Mouse (Mus musculus) intestine, embryonic 15.5 days (tissue): ENCODE results near the gene Tex12. TPM values are rescaled to one million over a fixed set of nuclear protein-coding genes. Genes with fewer than 3 reads are reported as not detected.

Experiments
- ATAC-seq: fragments of 200-750 bp; cut with Nextera tagmentation; 2 replicates; pipeline ENCODE4 v1.8.0; 2017; ENCODE audit warnings: moderate TSS enrichment, moderate library complexity
- H3K27ac ChIP-seq: fragments of 300-500 bp; sonication (generic); 2 replicates; pipeline ENCODE4 v1.5.1; 2015; ENCODE audit warnings: mild to moderate bottlenecking, inconsistent platforms
- H3K27me3 ChIP-seq: fragments of 300-500 bp; sonication (generic); replicated peaks from 2 replicates; pipeline ENCODE4 v1.6.1; 2015; ENCODE audit warnings: inconsistent platforms
- H3K36me3 ChIP-seq: fragments of 300-500 bp; sonication (generic); 2 replicates; pipeline ENCODE4 v1.6.1; 2015; ENCODE audit warnings: inconsistent platforms
- H3K4me1 ChIP-seq: fragments of 300-500 bp; sonication (generic); replicated peaks from 2 replicates; pipeline ENCODE4 v1.6.1; 2015; ENCODE audit warnings: inconsistent platforms
- H3K4me2 ChIP-seq: fragments of 300-500 bp; sonication (generic); replicated peaks from 2 replicates; pipeline ENCODE4 v1.6.1; 2015; ENCODE audit warnings: mild to moderate bottlenecking, inconsistent platforms
- H3K4me3 ChIP-seq: fragments of 300-500 bp; sonication (generic); replicated peaks from 2 replicates; pipeline ENCODE4 v1.5.1; 2015; ENCODE audit warnings: inconsistent platforms
- H3K9ac ChIP-seq: fragments of 300-500 bp; sonication (generic); 2 replicates; pipeline ENCODE4 v1.6.1; 2015; ENCODE audit warnings: inconsistent platforms
- H3K9me3 ChIP-seq: fragments of 300-500 bp; sonication (generic); 2 replicates; pipeline ENCODE4 v1.6.1; 2016; ENCODE audit warnings: inconsistent platforms
- WGBS: fragments of 180-500 bp; shearing (Covaris S2); methylation state at CpG from one replicate; pipeline ENCODE4 v1.1.7; 2015; 5-methylcytosine and 5-hydroxymethylcytosine counted together
- polyA plus RNA-seq: library from polyadenylated mRNA; unstranded; fragments of >200 nt; fragmentation: Nextera tagmentation; extraction: Ambion mirVana; gene quantifications from 2 replicates; pipeline ENCODE4 v1.2.1, GENCODE M21; 2015

The Tex12 gene
- polyA plus RNA-seq, 1 experiment from 2014 or later = 0.16 TPM

- ATAC-seq = peak; percentile 87
- Histone ChIP-seq H3K4me2 (no peak overlapping the region), H3K36me3 (no peaks in the 10 kb centered on the region), H3K27ac (peak overlapping the region; percentile 9; the same call in 1 of the 2 replicates), H3K4me3 (no peak overlapping the region), H3K4me1 (0 out of 2 replicates have a peak, but pooled peaks cover 3% of the 10 kb centered on the region), H3K9me3 (no peaks in the 10 kb centered on the region), H3K9ac (no peak overlapping the region), H3K27me3 (no peaks in the 10 kb centered on the region)
- 54% methylated on average over 4 of the region's 4 CpGs for WGBS
Observed at GRCm38 (mm10) chr9:50586955-50587354, 25.8 kb upstream of the Tex12 start.

- ATAC-seq = peak; percentile 67
- 0 out of 2 replicates have a peak, but pooled peaks cover 3% of the 10 kb centered on the region for H3K4me1 ChIP-seq
- no peak overlapping the region for H3K27ac ChIP-seq
Observed at GRCm38 (mm10) chr9:50585145-50585818, 24.2 kb upstream of the Tex12 start.

GRCm38 (mm10) chr9:50580370-50580769, 19.2 kb upstream of the Tex12 start:
- no peak for ATAC-seq
- H3K27me3 ChIP-seq = no peaks in the 10 kb centered on the region
- H3K4me3 ChIP-seq = no peak overlapping the region
- 41% methylated on average over 4 of the region's 4 CpGs for WGBS
- H3K4me1 ChIP-seq = no peaks in the 10 kb centered on the region
- no peaks in the 10 kb centered on the region for H3K9me3 ChIP-seq
- no peak overlapping the region for H3K4me2 ChIP-seq
- no peak overlapping the region for H3K27ac ChIP-seq
- H3K9ac ChIP-seq = no peak overlapping the region
- no peaks in the 10 kb centered on the region for H3K36me3 ChIP-seq

More at GRCm38 (mm10) chr9:50585145-50585818, 24.2 kb upstream of the Tex12 start:
- Histone ChIP-seq H3K9me3 (no peaks in the 10 kb centered on the region), H3K36me3 (no peaks in the 10 kb centered on the region), H3K27me3 (no peaks in the 10 kb centered on the region), H3K9ac (no peak overlapping the region), H3K4me3 (no peak overlapping the region), H3K4me2 (no peak overlapping the region)
- WGBS = 63% methylated on average over 6 of the region's 6 CpGs

- H3K9me3 ChIP-seq = no peaks in the 10 kb centered on the region
- H3K4me1 ChIP-seq = no peaks in the 10 kb centered on the region
- WGBS = 62% methylated on average over 10 of the region's 10 CpGs
- no peak overlapping the region for H3K9ac ChIP-seq
- H3K4me3 ChIP-seq = no peak overlapping the region
- H3K4me2 ChIP-seq = no peak overlapping the region
- H3K27me3 ChIP-seq = no peaks in the 10 kb centered on the region
- H3K27ac ChIP-seq = no peak overlapping the region
- ATAC-seq = peak; percentile 59; the same call in 1 of the 2 replicates
- H3K36me3 ChIP-seq = no peaks in the 10 kb centered on the region
Observed at GRCm38 (mm10) chr9:50569599-50570525, 8.7 kb upstream of the Tex12 start.

DNA sequence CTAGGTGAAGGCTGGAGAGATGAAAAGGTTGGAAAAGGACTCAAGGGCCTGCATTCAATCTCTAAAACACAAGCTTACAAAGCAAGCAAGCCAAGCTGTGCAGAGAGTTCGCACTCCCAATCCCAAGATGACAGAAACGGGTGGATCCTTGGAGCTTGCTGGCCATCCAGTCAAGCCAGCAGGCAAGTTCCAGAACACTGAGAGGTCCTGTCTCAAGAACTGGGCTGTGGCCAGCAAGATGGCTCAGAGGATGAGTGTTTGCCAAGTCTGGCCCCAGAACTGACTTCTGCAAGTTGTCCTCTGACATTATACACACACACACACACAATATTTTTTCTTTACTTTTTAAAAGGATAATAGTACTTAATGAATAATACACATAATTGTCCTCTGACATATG, 6.8 kb upstream of the Tex12 start:
- whole genome bisulfite sequencing = 83% methylated on average over 2 of the region's 2 CpGs
- Histone ChIP-seq H3K36me3 (no peaks in the 10 kb centered on the region), H3K4me2 (no peak overlapping the region), H3K9ac (no peak overlapping the region), H3K27me3 (no peaks in the 10 kb centered on the region), H3K27ac (no peak overlapping the region), H3K4me3 (no peak overlapping the region), H3K9me3 (no peaks in the 10 kb centered on the region), H3K4me1 (no peaks in the 10 kb centered on the region)
- ATAC-seq = no peak

DNA sequence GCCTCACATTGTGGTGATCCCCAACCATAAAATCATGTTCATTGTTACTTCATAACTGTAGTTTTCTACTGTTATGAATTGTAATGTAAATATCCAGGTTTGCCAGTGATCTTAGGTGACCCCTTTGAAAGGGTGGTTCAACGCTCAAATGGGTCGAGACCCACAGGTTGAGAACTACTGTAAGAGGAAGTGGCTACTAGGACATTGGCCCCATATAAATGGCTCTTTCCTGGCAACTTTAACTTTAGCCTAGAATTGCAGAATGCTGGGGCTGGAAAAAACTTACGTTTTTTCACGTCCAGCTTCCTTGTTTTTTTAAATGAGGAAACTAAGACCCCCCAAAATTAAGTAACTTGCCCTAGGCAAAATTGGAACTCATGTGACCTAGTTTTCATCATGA, 6.2 kb upstream of the Tex12 start:
- WGBS = 84% methylated on average over 4 of the region's 4 CpGs
- ATAC-seq = no peak
- no peaks in the 10 kb centered on the region for H3K4me1 ChIP-seq
- H3K36me3 ChIP-seq = no peaks in the 10 kb centered on the region
- no peak overlapping the region for H3K4me3 ChIP-seq
- H3K9ac ChIP-seq = no peak overlapping the region
- H3K9me3 ChIP-seq = no peaks in the 10 kb centered on the region
- H3K4me2 ChIP-seq = no peak overlapping the region
- no peak overlapping the region for H3K27ac ChIP-seq
- H3K27me3 ChIP-seq = no peaks in the 10 kb centered on the region

- Histone ChIP-seq H3K36me3 (no peaks in the 10 kb centered on the region), H3K4me1 (no peaks in the 10 kb centered on the region), H3K4me2 (no peak overlapping the region), H3K27ac (no peak overlapping the region), H3K27me3 (no peaks in the 10 kb centered on the region), H3K4me3 (no peak overlapping the region), H3K9me3 (no peaks in the 10 kb centered on the region), H3K9ac (no peak overlapping the region)
- 48% methylated on average over 4 of the region's 4 CpGs for WGBS
- ATAC-seq = no peak
Observed at GRCm38 (mm10) chr9:50565940-50566339, 4.8 kb upstream of the Tex12 start.

GRCm38 (mm10) chr9:50565173-50565572, 4.0 kb upstream of the Tex12 start:
- Histone ChIP-seq H3K4me2 (no peak overlapping the region), H3K27ac (no peak overlapping the region), H3K27me3 (no peaks in the 10 kb centered on the region), H3K4me3 (no peak overlapping the region), H3K9me3 (no peaks in the 10 kb centered on the region), H3K4me1 (no peaks in the 10 kb centered on the region), H3K9ac (no peak overlapping the region), H3K36me3 (no peaks in the 10 kb centered on the region)
- no peak for ATAC-seq
- WGBS = 77% methylated on average over 7 of the region's 7 CpGs

- peak; percentile 66 for ATAC-seq
- no peaks in the 10 kb centered on the region for H3K9me3 ChIP-seq
- H3K9ac ChIP-seq = no peak overlapping the region
- no peaks in the 10 kb centered on the region for H3K36me3 ChIP-seq
- 69% methylated on average over 2 of the region's 2 CpGs for WGBS
- H3K4me2 ChIP-seq = no peak overlapping the region
- no peaks in the 10 kb centered on the region for H3K27me3 ChIP-seq
- no peak overlapping the region for H3K27ac ChIP-seq
- no peak overlapping the region for H3K4me3 ChIP-seq
- no peaks in the 10 kb centered on the region for H3K4me1 ChIP-seq
Observed at GRCm38 (mm10) chr9:50561918-50562360, 814 bp upstream of the Tex12 start.

GRCm38 (mm10) chr9:50555094-50555446, 6.1 kb downstream of the Tex12 start, which contains the start of gene Bco2:
Bco2 (minus strand) TSS chr9:50555181.
- Histone ChIP-seq H3K4me1 (0 out of 2 replicates have a peak, but pooled peaks cover 2% of the 10 kb centered on the region), H3K27ac (peak within 1 kb of the TSS; percentile 66), H3K4me2 (peak within 1 kb of the TSS; percentile 49), H3K9me3 (no peaks in the 10 kb centered on the region), H3K27me3 (no peaks in the 10 kb centered on the region), H3K36me3 (no peaks in the 10 kb centered on the region), H3K4me3 (peak within 1 kb of the TSS; percentile 7; the same call in 1 of the 2 replicates), H3K9ac (no peak within 1 kb of the TSS)
- ATAC-seq = peak; percentile 72
- WGBS = 40% methylated on average over 2 of the region's 2 CpGs

GRCm38 (mm10) chr9:50554241-50555093, 6.7 kb downstream of the Tex12 start, which contains the start of gene Il18:
Il18 (plus strand) TSS chr9:50554827.
- WGBS = 24% methylated on average over 12 of the region's 12 CpGs
- Histone ChIP-seq H3K27me3 (no peaks in the 10 kb centered on the region), H3K4me1 (0 out of 2 replicates have a peak, but pooled peaks cover 2% of the 10 kb centered on the region), H3K4me3 (peak within 1 kb of the TSS; percentile 7; the same call in 1 of the 2 replicates), H3K9ac (no peak within 1 kb of the TSS), H3K27ac (peak within 1 kb of the TSS; percentile 66), H3K36me3 (no peaks in the 10 kb centered on the region), H3K4me2 (peak within 1 kb of the TSS; percentile 49), H3K9me3 (no peaks in the 10 kb centered on the region)
- peak; percentile 95 for ATAC-seq
